In genomic region chr1:193935969-193936368, GRCm38 (mm10) we compare ENCODE assay signal across 19 mouse cellular contexts.
A peak's percentile ranks its signal among the peaks of the same experiment; 100 is the strongest.
DNase-seq lines count a peak whose midpoint lies in the region; ATAC-seq lines count a peak whose summit lies in the region.
"Had no signal": no experiment of that assay in that cellular context is flagged by ENCODE, and none has a peak within 500 bp of the region (broad histone marks: within the 10 kb centered on the region; RNA-seq: fewer than 3 reads in every experiment).

No protein-coding gene starts in this region.

- ATAC-seq in cerebellum, adult (ENCODE audit: insufficient number of reproducible peaks, low FRiP score, low TSS enrichment): peak; percentile 52; the same call in 1 of the 2 replicates
- peak; percentile 38; the same call in 1 of the 2 replicates for ATAC-seq in forebrain, embryonic 16.5 days
- ATAC-seq in megakaryocyte, adult 5-6 weeks (ENCODE audit: poor library complexity, severe bottlenecking): no peak
- ATAC-seq: activated CD4-positive, CD25-positive, alpha-beta regulatory T cell, adult 4 months; intestine, postnatal 0 days had no signal

- H3K27ac ChIP-seq in forebrain, embryonic 16.5 days (ENCODE audit: low read length): no peak overlapping the region
- H3K27ac ChIP-seq in forebrain, embryonic 10.5 days: no peak overlapping the region
- H3K27ac ChIP-seq: forebrain, embryonic 12.5 days; hindbrain, embryonic 12.5 days; hindbrain, embryonic 15.5 days had no signal

- no peaks in the 10 kb centered on the region for H3K36me3 ChIP-seq in forebrain, embryonic 16.5 days (ENCODE audit: control insufficient read depth, insufficient read depth)
- H3K36me3 ChIP-seq in forebrain, embryonic 10.5 days (replicated peaks): no peaks in the 10 kb centered on the region
- H3K36me3 ChIP-seq: forebrain, embryonic 12.5 days; hindbrain, embryonic 12.5 days; hindbrain, embryonic 15.5 days had no signal

- no peak overlapping the region for H3K9ac ChIP-seq in forebrain, embryonic 16.5 days (replicated peaks; ENCODE audit: low read depth, low read length)
- H3K9ac ChIP-seq: forebrain, embryonic 12.5 days; hindbrain, embryonic 12.5 days; hindbrain, embryonic 15.5 days had no signal

- WGBS in forebrain, embryonic 16.5 days: 63% methylated on average over 2 of the region's 2 CpGs
- 94% methylated on average over 2 of the region's 2 CpGs for WGBS in forebrain, embryonic 10.5 days

- H3K4me2 ChIP-seq in forebrain, embryonic 16.5 days (ENCODE audit: low read length): no peak overlapping the region
- H3K4me2 ChIP-seq: forebrain, embryonic 12.5 days; heart, embryonic 11.5 days; hindbrain, embryonic 12.5 days; hindbrain, embryonic 15.5 days had no signal

- no peaks in the 10 kb centered on the region for H3K9me3 ChIP-seq in forebrain, embryonic 16.5 days (ENCODE audit: control insufficient read depth, low read length)
- H3K9me3 ChIP-seq in forebrain, embryonic 10.5 days: no peaks in the 10 kb centered on the region
- H3K9me3 ChIP-seq: forebrain, embryonic 12.5 days; hindbrain, embryonic 12.5 days; hindbrain, embryonic 15.5 days had no signal

- H3K4me3 ChIP-seq in forebrain, embryonic 16.5 days (replicated peaks; ENCODE audit: low read length): no peak overlapping the region
- H3K4me3 ChIP-seq in forebrain, embryonic 10.5 days: no peak overlapping the region
- H3K4me3 ChIP-seq: forebrain, embryonic 12.5 days; hindbrain, embryonic 12.5 days; hindbrain, embryonic 15.5 days had no signal

- DNase-seq in cerebellum, postnatal 14 days: no peak
- no peak for DNase-seq in forebrain, embryonic 10.5 days (ENCODE audit: extremely low spot score, low spot score)
- DNase-seq in right cerebral cortex, adult 18-20 months: peak; percentile 3
- no peak for DNase-seq in right cerebral cortex, postnatal 25 days
- DNase-seq: adrenal gland, adult 8-10 months; adrenal gland, postnatal 25 days; cerebellum, adult 11-12 months; cerebellum, adult 8-10 months; cerebellum, postnatal 10 days; gastrocnemius, postnatal 25 days had no signal

- peaks cover 2% of the 10 kb centered on the region; the same call in 1 of the 2 replicates for H3K4me1 ChIP-seq in forebrain, embryonic 16.5 days (replicated peaks; ENCODE audit: control insufficient read depth, insufficient read depth, low read length)
- H3K4me1 ChIP-seq in forebrain, embryonic 10.5 days: peaks cover 9% of the 10 kb centered on the region
- H3K4me1 ChIP-seq: hindbrain, embryonic 12.5 days; hindbrain, embryonic 15.5 days had no signal

- H3K27me3 ChIP-seq in forebrain, embryonic 16.5 days (replicated peaks; ENCODE audit: control insufficient read depth, insufficient read depth, low read length): no peaks in the 10 kb centered on the region
- no peaks in the 10 kb centered on the region for H3K27me3 ChIP-seq in forebrain, embryonic 10.5 days (ENCODE audit: poor library complexity, severe bottlenecking)
- H3K27me3 ChIP-seq: forebrain, embryonic 12.5 days; hindbrain, embryonic 12.5 days; hindbrain, embryonic 15.5 days had no signal
